Mouse (Mus musculus) MEL (cell line): ENCODE results near the gene Tlx2. TPM values are rescaled to one million over a fixed set of nuclear protein-coding genes. Genes with fewer than 3 reads are reported as not detected.

Experiments
- DNase-seq: peaks from one replicate; pipeline ENCODE4 v3.0.0; 2011; ENCODE audit warnings: low read depth, low spot score
- H3K27ac ChIP-seq: 2 replicates; pipeline ENCODE4 v1.5.1; 2012; ENCODE audit warnings: low read depth, mild to moderate bottlenecking, control low read depth, low read length, moderate library complexity; ENCODE audit not compliant: control insufficient read depth
- H3K27me3 ChIP-seq, 2 experiments: fragments of 150-350 bp in 1 of 2; sonication (generic) in 1 of 2; 2 replicates each; pipeline ENCODE4 v1.6.1; 2012; ENCODE audit warnings: low read length in 2 of 2, mild to moderate bottlenecking in 2 of 2, improper control_type of control experiment in 1 of 2, moderate library complexity in 1 of 2; ENCODE audit not compliant: insufficient read depth in 2 of 2, control insufficient read depth in 1 of 2
- H3K36me3 ChIP-seq, 2 experiments: 2 replicates each; pipeline ENCODE4 v1.6.1; 2012 to 2014; ENCODE audit warnings: low read length in 2 of 2, improper control_type of control experiment in 1 of 2, inconsistent platforms in 1 of 2, mild to moderate bottlenecking in 1 of 2; ENCODE audit not compliant: insufficient read depth in 2 of 2, control insufficient read depth in 1 of 2
- H3K4me1 ChIP-seq, 2 experiments: fragments of 150-350 bp in 1 of 2; sonication (generic) in 1 of 2; 2 replicates each; pipeline ENCODE4 v1.6.1; 2012; ENCODE audit warnings: low read length in 2 of 2, improper control_type of control experiment in 1 of 2, mild to moderate bottlenecking in 1 of 2; ENCODE audit not compliant: insufficient read depth in 2 of 2, control insufficient read depth in 1 of 2
- H3K4me3 ChIP-seq, 2 experiments: fragments of 150-350 bp in 1 of 2; sonication (generic) in 1 of 2; 2 replicates each; pipeline ENCODE4 v1.5.1; 2012; ENCODE audit warnings: low read depth in 2 of 2, low read length in 2 of 2, mild to moderate bottlenecking in 2 of 2, moderate library complexity in 2 of 2, control low read depth in 1 of 2, improper control_type of control experiment in 1 of 2; ENCODE audit not compliant: control insufficient read depth in 1 of 2, insufficient read depth in 1 of 2
- H3K79me2 ChIP-seq: 2 replicates; pipeline ENCODE4 v1.6.1; 2012; ENCODE audit warnings: mild to moderate bottlenecking, low read length, moderate library complexity; ENCODE audit not compliant: control insufficient read depth, poor library complexity, insufficient read depth
- H3K9ac ChIP-seq: 2 replicates; pipeline ENCODE4 v1.6.1; 2012; ENCODE audit warnings: low read depth, mild to moderate bottlenecking, control low read depth, low read length, moderate library complexity; ENCODE audit not compliant: control insufficient read depth, poor library complexity, severe bottlenecking
- H3K9me3 ChIP-seq: fragments of 150-350 bp; sonication (generic); replicated peaks from 2 replicates; pipeline ENCODE4 v1.6.1; 2012; ENCODE audit warnings: mild to moderate bottlenecking, low read length, improper control_type of control experiment, moderate library complexity; ENCODE audit not compliant: insufficient read depth
- BHLHE40 ChIP-seq: IDR thresholded peaks from 2 replicates; pipeline ENCODE4 v1.6.1; 2012; ENCODE audit warnings: low read depth, mild to moderate bottlenecking, inconsistent platforms, low read length, improper control_type of control experiment, borderline replicate concordance
- CHD1 ChIP-seq: IDR thresholded peaks from 2 replicates; pipeline ENCODE4 v1.6.1; 2012; ENCODE audit warnings: low read depth, mild to moderate bottlenecking, inconsistent platforms, low read length, improper control_type of control experiment
- E2F4 ChIP-seq: IDR thresholded peaks from 2 replicates; pipeline ENCODE4 v1.6.1; 2011; ENCODE audit warnings: low read depth, low read length, improper control_type of control experiment, borderline replicate concordance
- ELF1 ChIP-seq: IDR thresholded peaks from 2 replicates; pipeline ENCODE4 v1.6.1; 2014; ENCODE audit warnings: low read depth, mild to moderate bottlenecking, inconsistent platforms, low read length, improper control_type of control experiment, moderate library complexity
- GABPA ChIP-seq: IDR thresholded peaks from 2 replicates; pipeline ENCODE4 v1.6.1; 2012; ENCODE audit warnings: low read depth, mild to moderate bottlenecking, inconsistent platforms, low read length, improper control_type of control experiment, moderate library complexity
- GATA1 ChIP-seq: IDR thresholded peaks from 2 replicates; pipeline ENCODE4 v1.6.1; 2011; ENCODE audit warnings: low read depth, low read length, improper control_type of control experiment
- HCFC1 ChIP-seq: IDR thresholded peaks from 2 replicates; pipeline ENCODE4 v1.6.1; 2012; ENCODE audit warnings: low read depth, mild to moderate bottlenecking, inconsistent platforms, low read length, improper control_type of control experiment, moderate library complexity
- MAFK ChIP-seq: IDR thresholded peaks from 2 replicates; pipeline ENCODE4 v1.6.1; 2011; ENCODE audit warnings: low read depth, mild to moderate bottlenecking, low read length, improper control_type of control experiment, borderline replicate concordance
- MEF2A ChIP-seq: IDR thresholded peaks from 2 replicates; pipeline ENCODE4 v1.6.1; 2014; ENCODE audit warnings: low read depth, mild to moderate bottlenecking, inconsistent platforms, low read length, improper control_type of control experiment; ENCODE audit not compliant: poor library complexity, insufficient replicate concordance, severe bottlenecking; ENCODE audit errors: extremely low read depth
- MXI1 ChIP-seq: IDR thresholded peaks from 2 replicates; pipeline ENCODE4 v1.6.1; 2011; ENCODE audit warnings: mild to moderate bottlenecking, low read depth, low read length, improper control_type of control experiment
- NRF1 ChIP-seq: IDR thresholded peaks from 2 replicates; pipeline ENCODE4 v1.6.1; 2014; ENCODE audit warnings: low read depth, mild to moderate bottlenecking, inconsistent platforms, low read length, improper control_type of control experiment, moderate library complexity; ENCODE audit not compliant: poor library complexity, insufficient read depth, severe bottlenecking
- POLR2A ChIP-seq, 2 experiments: IDR thresholded peaks; 2 replicates each; pipeline ENCODE4 v1.6.1; 2011 to 2012; ENCODE audit warnings: low read length in 2 of 2, mild to moderate bottlenecking in 2 of 2, control low read depth in 1 of 2, improper control_type of control experiment in 1 of 2, low read depth in 1 of 2, moderate library complexity in 1 of 2; ENCODE audit not compliant: control insufficient read depth in 1 of 2, insufficient read depth in 1 of 2, poor library complexity in 1 of 2
- POLR2AphosphoS2 ChIP-seq: IDR thresholded peaks from 2 replicates; pipeline ENCODE4 v1.6.1; 2011; ENCODE audit warnings: low read length, improper control_type of control experiment
- RAD21 ChIP-seq: IDR thresholded peaks from 2 replicates; pipeline ENCODE4 v1.6.1; 2011; ENCODE audit warnings: mild to moderate bottlenecking, low read depth, low read length, improper control_type of control experiment
- RCOR1 ChIP-seq: IDR thresholded peaks from 2 replicates; pipeline ENCODE4 v1.6.1; 2012; ENCODE audit warnings: low read depth, mild to moderate bottlenecking, inconsistent platforms, low read length, improper control_type of control experiment
- SIN3A ChIP-seq: IDR thresholded peaks from 2 replicates; pipeline ENCODE4 v1.6.1; 2012; ENCODE audit warnings: low read length, improper control_type of control experiment, inconsistent platforms
- TCF12 ChIP-seq: IDR thresholded peaks from 2 replicates; pipeline ENCODE4 v1.6.1; 2014; ENCODE audit warnings: low read depth, mild to moderate bottlenecking, inconsistent platforms, low read length, improper control_type of control experiment, moderate library complexity
- UBTF ChIP-seq: IDR thresholded peaks from 2 replicates; pipeline ENCODE4 v1.6.1; 2012; ENCODE audit warnings: low read depth, mild to moderate bottlenecking, inconsistent platforms, low read length, improper control_type of control experiment, moderate library complexity, borderline replicate concordance; ENCODE audit not compliant: insufficient read depth
- USF1 ChIP-seq: IDR thresholded peaks from 2 replicates; pipeline ENCODE4 v1.6.1; 2014; ENCODE audit warnings: low read depth, mild to moderate bottlenecking, inconsistent platforms, low read length, improper control_type of control experiment, moderate library complexity
- ZKSCAN1 ChIP-seq: IDR thresholded peaks from 2 replicates; pipeline ENCODE4 v1.6.1; 2012; ENCODE audit warnings: low read depth, mild to moderate bottlenecking, inconsistent platforms, low read length, improper control_type of control experiment, moderate library complexity
- ZMIZ1 ChIP-seq: IDR thresholded peaks from 2 replicates; pipeline ENCODE4 v1.6.1; 2012; ENCODE audit warnings: low read depth, mild to moderate bottlenecking, inconsistent platforms, low read length, improper control_type of control experiment, moderate library complexity
- ZNF384 ChIP-seq: IDR thresholded peaks from 2 replicates; pipeline ENCODE4 v1.6.1; 2012; ENCODE audit warnings: low read depth, mild to moderate bottlenecking, inconsistent platforms, low read length, improper control_type of control experiment
- polyA plus RNA-seq, 2 experiments: library from polyadenylated mRNA; stranded (reverse) in 1 of 2; unstranded in 1 of 2; fragments of >175 nt in 1 of 2; fragments of >200 nt in 1 of 2; gene quantifications; 2 replicates each; pipeline versions ENCODE4 v1.2.1 to v1.2.4; 2012; ENCODE audit warnings: low replicate concordance in 2 of 2, low read depth in 1 of 2; ENCODE audit not compliant: insufficient read length in 2 of 2, insufficient read depth in 1 of 2, missing spikeins in 1 of 2
- total RNA-seq: library from RNA; depleted of rRNA; stranded (reverse); fragments of 300-350 nt; gene quantifications from 2 replicates; pipeline ENCODE4 v1.2.3, GENCODE M21; 2012

Tlx2 gene
- total and polyA plus RNA-seq, 3 experiments, result not detected

DNA sequence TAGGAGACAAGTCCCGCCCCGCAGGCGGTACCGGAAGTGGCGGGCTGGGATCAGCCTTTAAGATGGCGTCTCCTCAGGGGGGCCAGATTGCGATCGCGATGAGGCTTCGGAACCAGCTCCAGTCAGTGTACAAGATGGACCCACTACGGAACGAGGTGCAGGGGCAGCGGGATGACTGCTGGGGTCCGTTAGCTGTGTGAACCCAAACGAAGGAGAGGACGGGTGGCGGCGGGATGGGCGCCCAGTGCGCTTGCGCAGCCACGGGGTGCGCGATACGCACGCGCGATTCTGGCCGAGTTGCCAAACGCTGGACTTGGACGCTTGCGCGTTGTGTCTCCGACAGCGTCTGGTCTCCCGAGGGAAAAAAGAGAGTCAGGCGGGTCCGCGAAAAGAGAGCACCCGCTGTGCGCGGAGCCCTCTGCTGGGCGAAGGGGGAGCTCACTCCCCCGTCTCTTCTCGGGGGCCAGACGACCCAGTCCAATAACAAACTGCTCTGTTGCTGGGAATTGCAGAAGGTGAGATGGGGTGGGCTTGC lies 8.3 kb upstream of the Tlx2 start (continued):
- TF ChIP-seq ZKSCAN1 (no peak), RCOR1 (no peak), POLR2AphosphoS2 (0 out of 2 replicates have a peak, but pooled peaks have one; percentile 29), BHLHE40 (no peak)

DNA sequence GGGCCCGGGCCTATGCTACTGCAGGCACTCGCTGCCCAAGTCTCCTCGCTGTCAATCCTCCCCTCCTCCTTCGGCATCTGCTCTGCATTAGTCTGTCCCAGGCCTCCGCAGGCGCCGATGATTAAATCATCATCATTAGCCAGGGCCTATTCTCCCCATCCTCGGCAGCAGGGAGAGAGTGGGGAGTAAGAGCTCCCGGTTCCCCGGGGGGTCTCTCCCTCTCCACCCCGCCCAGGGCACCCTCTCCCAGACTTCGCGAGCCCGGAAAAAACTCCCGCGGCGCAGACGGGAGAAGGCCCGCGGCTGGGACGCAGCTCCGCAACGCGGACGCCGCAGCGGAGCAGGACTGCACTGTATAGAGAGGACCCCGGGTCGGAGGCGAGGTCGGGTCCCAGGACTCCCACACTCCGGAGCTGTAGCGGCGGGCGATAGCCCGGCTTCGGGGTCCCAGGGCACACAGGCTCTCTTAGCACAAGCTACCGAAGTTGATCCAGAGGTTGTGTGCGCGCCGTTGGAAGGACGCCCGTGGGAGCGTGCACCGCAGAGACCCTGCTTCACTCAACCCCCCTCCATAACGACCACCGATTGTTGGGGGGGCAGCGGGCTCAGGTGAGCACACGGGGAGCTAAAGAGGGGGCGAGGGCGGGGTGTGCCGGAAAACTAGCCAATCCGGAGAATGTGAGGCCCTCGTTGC lies 7.7 kb upstream of the Tlx2 start, which contains the start of gene Pcgf1:
Gene Pcgf1, plus strand, starts transcription at position 240 of the 694 bp plus-strand sequence.
- peak within 1 kb of the TSS; percentile 78 to 88 for H3K4me3 ChIP-seq
- peak within 1 kb of the TSS; percentile 96 for H3K9ac ChIP-seq
- H3K36me3 ChIP-seq, result peaks cover 0 to 9% of the 10 kb centered on the region in 2 experiments; a peak in 2 of 4 replicates
- no peaks in the 10 kb centered on the region for H3K9me3 ChIP-seq
- H3K27ac ChIP-seq, result peak within 1 kb of the TSS; percentile 89
- TF ChIP-seq SIN3A, result no peak
- no peak for TF ChIP-seq MEF2A
- no peak for TF ChIP-seq RCOR1
- no peak for TF ChIP-seq ZNF384
- no peak; the same call in 1 of the 2 replicates for TF ChIP-seq ZMIZ1
- peak; percentile 25; the same call in 1 of the 2 replicates for TF ChIP-seq NRF1
- no peak for TF ChIP-seq TCF12
- peak; percentile 78; the same call in 1 of the 2 replicates for TF ChIP-seq UBTF
- peak; percentile 34; the same call in 1 of the 2 replicates for TF ChIP-seq MXI1
- TF ChIP-seq POLR2A (IDR thresholded peaks at IDR 0.05; ENCODE audit: control insufficient read depth in 1 of 2, insufficient read depth in 1 of 2, low read depth in 1 of 2, low read length in 2 of 2, poor library complexity in 1 of 2), result no peak; a peak in 1 of 4 replicates
- no peak for TF ChIP-seq E2F4
- TF ChIP-seq MAFK, result no peak
- no peak for TF ChIP-seq USF1
- 0 out of 2 replicates have a peak, but pooled peaks have one; percentile 43 for TF ChIP-seq HCFC1
- TF ChIP-seq RAD21, result no peak
- no peak for TF ChIP-seq CHD1
- TF ChIP-seq GABPA, result no peak
- no peak for TF ChIP-seq GATA1
- no peak for TF ChIP-seq ELF1
- TF ChIP-seq, all 39 proteins: peak for 4
- Histone ChIP-seq H3K79me2 (peaks cover 11% of the 10 kb centered on the region), H3K4me1 (peaks cover 0 to 13% of the 10 kb centered on the region in 2 experiments; a peak in 2 of 4 replicates), H3K27me3 (no peaks in the 10 kb centered on the region)
- DNase-seq, result peak; percentile 57
